Mouse (Mus musculus): ENCODE measurements around the gene Aprt.

DNA sequence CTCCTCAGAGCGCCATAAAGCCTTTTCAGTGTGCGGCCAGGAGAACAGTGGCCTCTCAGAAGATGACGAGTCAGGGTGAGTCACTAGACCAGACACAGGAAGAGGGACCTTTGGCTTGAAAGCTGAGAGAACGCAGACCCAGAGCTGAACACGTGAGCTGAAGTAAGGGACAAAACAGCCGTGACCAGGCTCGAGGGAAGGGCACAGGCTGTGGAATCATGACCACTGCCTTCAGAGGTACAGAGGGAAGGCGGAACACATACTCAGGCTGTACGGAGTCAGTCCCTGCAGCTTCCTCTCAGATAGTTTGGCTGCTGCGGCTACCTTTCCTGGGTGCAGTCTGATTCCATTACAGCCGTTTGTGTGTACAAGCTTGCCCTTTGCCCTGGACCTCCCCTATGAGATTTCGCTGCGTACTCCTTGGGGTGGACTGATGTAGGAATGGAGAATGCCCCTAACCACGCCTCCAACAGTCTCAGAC is 8.7 kb upstream of the Aprt start:
- no peak for TF ChIP-seq MAX (IDR thresholded peaks at IDR 0.05; ENCODE audit: low read length)
- TF ChIP-seq CTCF (IDR thresholded peaks at IDR 0.05 in 2 of 3, conservative IDR thresholded peaks at IDR 0.05 in 1 of 3; ENCODE audit: control insufficient read depth in 1 of 3, insufficient read depth in 1 of 3, low read depth in 2 of 3, low read length in 3 of 3, poor library complexity in 1 of 3, severe bottlenecking in 1 of 3) = no peak
- TF ChIP-seq RAD21 (IDR thresholded peaks at IDR 0.05; ENCODE audit: low read depth, low read length) = no peak
- no peak for TF ChIP-seq NRF1 (IDR thresholded peaks at IDR 0.05; ENCODE audit: insufficient read depth, low read depth, low read length, poor library complexity, severe bottlenecking)
- TF ChIP-seq MXI1 (IDR thresholded peaks at IDR 0.05; ENCODE audit: low read depth, low read length) = no peak
- TF ChIP-seq EP300 (IDR thresholded peaks at IDR 0.05; ENCODE audit: low read depth in 1 of 2, low read length in 2 of 2) = no peak

All from MEL (cell line).